8 mouse cellular contexts compared by ENCODE assay signal in the genomic region with DNA sequence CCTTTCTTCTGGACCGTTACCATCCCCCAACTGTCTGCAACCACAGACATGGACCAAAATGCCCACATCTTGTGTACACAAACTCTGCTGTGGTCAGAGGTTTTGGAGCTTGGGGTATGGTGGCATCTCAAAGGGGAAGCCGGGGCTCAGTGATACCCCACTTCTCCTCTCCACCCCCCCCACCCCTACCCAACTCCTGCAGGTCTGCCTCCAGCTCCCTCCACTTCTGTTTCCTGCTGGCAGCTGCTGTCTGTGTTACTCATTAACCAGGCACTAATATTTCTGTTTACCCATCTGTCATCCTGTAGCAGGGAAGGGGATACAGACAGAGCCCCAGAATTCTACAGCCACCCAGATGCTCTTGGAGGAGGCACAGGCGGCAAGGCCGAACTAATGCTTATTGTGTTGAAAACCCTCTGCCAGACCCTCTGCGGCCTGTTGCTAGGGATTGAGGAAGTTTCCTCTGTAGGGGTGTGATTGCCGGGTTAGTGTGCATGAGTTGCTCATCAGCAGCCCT. TPM values are rescaled to one million over a fixed set of nuclear protein-coding genes. Genes with fewer than 3 reads are reported as not detected.
DNase-seq lines count a peak whose midpoint lies in the region; ATAC-seq lines count a peak whose summit lies in the region.
"Had no signal": no experiment of that assay in that cellular context is flagged by ENCODE, and none has a peak within 500 bp of the region (broad histone marks: within the 10 kb centered on the region; RNA-seq: fewer than 3 reads in every experiment).

No protein-coding gene starts in this region.

- H3K4me3 ChIP-seq in intestine, embryonic 15.5 days (replicated peaks), result no peak overlapping the region
- no peak overlapping the region for H3K4me3 ChIP-seq in liver, embryonic 16.5 days (ENCODE audit: low read depth, low read length)
- H3K4me3 ChIP-seq: erythroblast, embryonic 14.5 days had no signal

- H3K27me3 ChIP-seq in intestine, embryonic 15.5 days (replicated peaks), result no peaks in the 10 kb centered on the region
- no peaks in the 10 kb centered on the region for H3K27me3 ChIP-seq in liver, embryonic 16.5 days (ENCODE audit: control insufficient read depth, insufficient read depth, low read depth, low read length)

- 33% methylated on average over 6 of the region's 6 CpGs for WGBS in intestine, embryonic 15.5 days
- 16% methylated on average over 6 of the region's 6 CpGs for WGBS in liver, embryonic 16.5 days (ENCODE audit: insufficient replicate concordance)

- ATAC-seq in intestine, embryonic 15.5 days, result peak; percentile 90
- ATAC-seq in liver, embryonic 16.5 days (ENCODE audit: low read depth), result peak; percentile 76

- no peaks in the 10 kb centered on the region for H3K36me3 ChIP-seq in intestine, embryonic 15.5 days
- no peaks in the 10 kb centered on the region for H3K36me3 ChIP-seq in liver, embryonic 16.5 days (ENCODE audit: control insufficient read depth, insufficient read depth)

- DNase-seq in thymus, postnatal 0 days (ENCODE audit: low spot score), result peak; percentile 19
- DNase-seq in thymus, postnatal 14 days, result no peak
- no peak for DNase-seq in ovary, adult 18-20 months (ENCODE audit: low spot score)
- no peak for DNase-seq in left cerebral cortex, adult 8-10 months (ENCODE audit: low spot score in 2 of 2)
- DNase-seq in gastrocnemius, postnatal 36 days, result no peak

- no peaks in the 10 kb centered on the region for H3K9me3 ChIP-seq in intestine, embryonic 15.5 days
- H3K9me3 ChIP-seq in liver, embryonic 16.5 days (replicated peaks; ENCODE audit: control insufficient read depth, low read length), result no peaks in the 10 kb centered on the region

- H3K9ac ChIP-seq in intestine, embryonic 15.5 days, result no peak overlapping the region
- H3K9ac ChIP-seq in liver, embryonic 16.5 days (ENCODE audit: low read depth, low read length), result no peak overlapping the region

- intact Hi-C loops in gastrocnemius, postnatal 36 days (cut with DNase I), result no loop called here

- peak overlapping the region; percentile 39 for H3K4me2 ChIP-seq in intestine, embryonic 15.5 days (replicated peaks)
- peak overlapping the region; percentile 25; the same call in 1 of the 2 replicates for H3K4me2 ChIP-seq in liver, embryonic 16.5 days (ENCODE audit: low read depth, low read length)

- H3K4me1 ChIP-seq in intestine, embryonic 15.5 days (replicated peaks), result peaks cover 10% of the 10 kb centered on the region; the same call in 1 of the 2 replicates
- peaks cover 5% of the 10 kb centered on the region; the same call in 1 of the 2 replicates for H3K4me1 ChIP-seq in liver, embryonic 16.5 days (ENCODE audit: control insufficient read depth, low read depth, low read length)

- H3K27ac ChIP-seq in intestine, embryonic 15.5 days, result peak overlapping the region; percentile 63; the same call in 1 of the 2 replicates
- peak overlapping the region; percentile 82 for H3K27ac ChIP-seq in liver, embryonic 16.5 days (ENCODE audit: low read length)

RNA-seq across cellular contexts. Expression of a gene that starts 11.2 kb away (rescaled TPM):
- 0.95 and 1.5 TPM in 2 replicates for polyA plus RNA-seq in thymus, postnatal 0 days (2015; fragmentation: Nextera tagmentation; extraction: Ambion mirVana)
- 10.9 and 15.5 TPM in 2 replicates for polyA plus RNA-seq in intestine, embryonic 15.5 days (2015; fragmentation: Nextera tagmentation; extraction: Ambion mirVana)
- 0.90 and 1.1 TPM in 2 replicates for polyA plus RNA-seq in liver, embryonic 16.5 days (2015; fragmentation: Nextera tagmentation; extraction: Ambion mirVana)
- total RNA-seq in left cerebral cortex, adult 8-10 months (2022), result not detected
- total RNA-seq in gastrocnemius, postnatal 36 days (2021), result under 1 TPM in 1 of 2 experiments, not detected in 1; 0.35 TPM
- polyA plus RNA-seq: erythroblast, embryonic 14.5 days had no signal

RNA-seq across cellular contexts. Expression of a gene that starts 24.7 kb away (rescaled TPM):
- 36.0 and 39.0 TPM in 2 replicates for polyA plus RNA-seq in thymus, postnatal 0 days (2015; fragmentation: Nextera tagmentation; extraction: Ambion mirVana)
- 1.9 and 2.8 TPM in 2 replicates for polyA plus RNA-seq in intestine, embryonic 15.5 days (2015; fragmentation: Nextera tagmentation; extraction: Ambion mirVana)
- 0.22 TPM in 1 of 2 replicates, not detected in the other for polyA plus RNA-seq in liver, embryonic 16.5 days (2015; fragmentation: Nextera tagmentation; extraction: Ambion mirVana)
- not detected for total RNA-seq in left cerebral cortex, adult 8-10 months (2022)
- total RNA-seq in gastrocnemius, postnatal 36 days (2021), result not detected
- polyA plus RNA-seq: erythroblast, embryonic 14.5 days had no signal

RNA-seq across cellular contexts. Expression of a gene that starts 43.6 kb away (rescaled TPM):
- polyA plus RNA-seq in thymus, postnatal 0 days (2015; fragmentation: Nextera tagmentation; extraction: Ambion mirVana), result 0.10 TPM in 1 of 2 replicates, not detected in the other
- 0.54 and 0.83 TPM in 2 replicates for polyA plus RNA-seq in intestine, embryonic 15.5 days (2015; fragmentation: Nextera tagmentation; extraction: Ambion mirVana)
- not detected in 2 replicates for polyA plus RNA-seq in liver, embryonic 16.5 days (2015; fragmentation: Nextera tagmentation; extraction: Ambion mirVana)
- not detected for total RNA-seq in left cerebral cortex, adult 8-10 months (2022)
- not detected for total RNA-seq in gastrocnemius, postnatal 36 days (2021)
- polyA plus RNA-seq: erythroblast, embryonic 14.5 days had no signal

RNA-seq across cellular contexts. Expression of a gene that starts 48.8 kb away (rescaled TPM):
- 10.7 and 12.7 TPM in 2 replicates for polyA plus RNA-seq in thymus, postnatal 0 days (2015; fragmentation: Nextera tagmentation; extraction: Ambion mirVana)
- 4.6 and 5.3 TPM in 2 replicates for polyA plus RNA-seq in intestine, embryonic 15.5 days (2015; fragmentation: Nextera tagmentation; extraction: Ambion mirVana)
- 0.36 and 0.40 TPM in 2 replicates for polyA plus RNA-seq in liver, embryonic 16.5 days (2015; fragmentation: Nextera tagmentation; extraction: Ambion mirVana)
- total RNA-seq in left cerebral cortex, adult 8-10 months (2022), result 1 to 10 TPM; 4.1 to 5.2 (median 4.7) TPM
- total RNA-seq in gastrocnemius, postnatal 36 days (2021), result under 1 TPM in 1 of 2 experiments, not detected in 1; 0.56 TPM
- polyA plus RNA-seq: erythroblast, embryonic 14.5 days had no signal

RNA-seq across cellular contexts. Expression of a gene that starts 49.0 kb away (rescaled TPM):
- polyA plus RNA-seq in thymus, postnatal 0 days (2015; fragmentation: Nextera tagmentation; extraction: Ambion mirVana), result not detected in 2 replicates
- 0.25 and 0.27 TPM in 2 replicates for polyA plus RNA-seq in intestine, embryonic 15.5 days (2015; fragmentation: Nextera tagmentation; extraction: Ambion mirVana)
- polyA plus RNA-seq in liver, embryonic 16.5 days (2015; fragmentation: Nextera tagmentation; extraction: Ambion mirVana), result not detected in 2 replicates
- not detected for total RNA-seq in left cerebral cortex, adult 8-10 months (2022)
- total RNA-seq in gastrocnemius, postnatal 36 days (2021), result not detected
- polyA plus RNA-seq: erythroblast, embryonic 14.5 days had no signal
